Mouse (Mus musculus) liver, embryonic 12.5 days (tissue): Measurements from ENCODE around the gene Pgpep1l. TPM values are rescaled to one million over a fixed set of nuclear protein-coding genes. Genes with fewer than 3 reads are reported as not detected.

Experiments used
- ATAC-seq: fragments of 200-750 bp; cut with Nextera tagmentation; 2 replicates; pipeline ENCODE4 v1.8.0; 2017; ENCODE audit warnings: moderate number of reproducible peaks, mild to moderate bottlenecking, moderate library complexity
- H3K27ac ChIP-seq: fragments of 300-500 bp; sonication (generic); 2 replicates; pipeline ENCODE4 v1.5.1; 2016; ENCODE audit warnings: mild to moderate bottlenecking
- H3K27me3 ChIP-seq: fragments of 300-500 bp; sonication (generic); replicated peaks from 2 replicates; pipeline ENCODE4 v1.6.1; 2016; ENCODE audit warnings: mild to moderate bottlenecking, moderate library complexity
- H3K36me3 ChIP-seq: fragments of 300-500 bp; sonication (generic); 2 replicates; pipeline ENCODE4 v1.6.1; 2016; ENCODE audit warnings: mild to moderate bottlenecking, moderate library complexity
- H3K4me1 ChIP-seq: fragments of 300-500 bp; sonication (generic); 2 replicates; pipeline ENCODE4 v1.6.1; 2016
- H3K4me2 ChIP-seq: fragments of 300-500 bp; sonication (generic); 2 replicates; pipeline ENCODE4 v1.6.1; 2016; ENCODE audit warnings: mild to moderate bottlenecking, moderate library complexity
- H3K4me3 ChIP-seq: fragments of 300-500 bp; sonication (generic); 2 replicates; pipeline ENCODE4 v1.5.1; 2016; ENCODE audit warnings: mild to moderate bottlenecking, moderate library complexity
- H3K9ac ChIP-seq: fragments of 300-500 bp; sonication (generic); 2 replicates; pipeline ENCODE4 v1.6.1; 2016; ENCODE audit warnings: mild to moderate bottlenecking, moderate library complexity
- H3K9me3 ChIP-seq: fragments of 300-500 bp; sonication (generic); replicated peaks from 2 replicates; pipeline ENCODE4 v1.6.1; 2016; ENCODE audit warnings: mild to moderate bottlenecking, moderate library complexity
- WGBS: fragments of 180-500 bp; shearing (Covaris S2); methylation state at CpG from one replicate; pipeline ENCODE4 v1.1.7; 2016; ENCODE audit not compliant: insufficient replicate concordance; 5-methylcytosine and 5-hydroxymethylcytosine counted together
- polyA plus RNA-seq: library from polyadenylated mRNA; unstranded; fragments of >200 nt; fragmentation: Nextera tagmentation; extraction: Ambion mirVana; gene quantifications from 2 replicates; pipeline ENCODE4 v1.2.1, GENCODE M21; 2016

Gene Pgpep1l
- polyA plus RNA-seq, 1 experiment from 2014 or later, result not detected

DNA sequence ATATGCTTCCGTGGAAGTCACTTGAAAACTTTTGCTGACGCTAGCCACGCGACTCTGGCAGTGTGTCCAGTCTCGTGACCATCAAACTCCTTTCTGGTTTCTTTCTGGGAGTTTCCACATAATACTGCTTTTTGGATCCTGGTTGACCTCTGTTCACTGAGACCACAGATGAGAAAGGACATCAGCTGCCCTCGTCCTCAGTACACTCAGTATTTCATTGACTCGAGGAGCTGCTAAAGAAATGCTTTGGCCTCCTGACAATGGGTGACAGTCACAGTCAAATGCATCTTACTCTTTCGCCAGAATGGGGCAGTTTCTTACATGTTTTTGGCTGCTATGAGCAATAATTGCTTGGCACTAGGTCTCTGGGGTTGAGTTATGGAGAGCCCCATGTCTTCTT lies 17.8 kb downstream of the Pgpep1l start:
- Histone ChIP-seq H3K27me3 (no peaks in the 10 kb centered on the region), H3K4me1 (no peaks in the 10 kb centered on the region), H3K36me3 (no peaks in the 10 kb centered on the region), H3K9me3 (0 out of 2 replicates have a peak, but pooled peaks cover 2% of the 10 kb centered on the region), H3K9ac (no peak overlapping the region), H3K27ac (no peak overlapping the region), H3K4me2 (no peak overlapping the region), H3K4me3 (no peak overlapping the region)
- ATAC-seq, result no peak
- 72% methylated on average over 8 of the region's 8 CpGs for WGBS

DNA sequence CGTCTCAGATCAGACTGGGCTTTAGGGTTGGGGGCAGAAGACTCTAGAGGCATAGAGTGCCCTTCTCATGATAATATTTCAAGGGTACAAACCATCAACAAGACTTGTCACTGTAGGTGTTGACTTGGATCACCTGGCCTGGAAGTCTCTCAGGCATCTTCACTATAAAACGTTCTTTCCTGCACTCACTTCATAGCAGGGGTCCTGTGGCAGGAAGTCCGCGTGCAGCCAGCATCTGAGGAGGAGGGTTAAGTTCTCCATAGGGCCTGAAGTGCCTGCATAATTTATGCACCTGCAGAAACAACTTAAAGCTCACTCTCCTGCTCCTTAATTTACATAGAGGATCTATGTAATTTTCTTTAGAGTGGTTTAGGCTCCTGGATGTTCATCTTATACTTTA lies 18.4 kb downstream of the Pgpep1l start:
- Histone ChIP-seq H3K4me2 (no peak overlapping the region), H3K9me3 (0 out of 2 replicates have a peak, but pooled peaks cover 2% of the 10 kb centered on the region), H3K4me3 (no peak overlapping the region), H3K9ac (no peak overlapping the region), H3K36me3 (no peaks in the 10 kb centered on the region), H3K27me3 (no peaks in the 10 kb centered on the region), H3K27ac (no peak overlapping the region), H3K4me1 (no peaks in the 10 kb centered on the region)
- WGBS, result 35% methylated on average over 4 of the region's 4 CpGs
- ATAC-seq, result no peak

DNA sequence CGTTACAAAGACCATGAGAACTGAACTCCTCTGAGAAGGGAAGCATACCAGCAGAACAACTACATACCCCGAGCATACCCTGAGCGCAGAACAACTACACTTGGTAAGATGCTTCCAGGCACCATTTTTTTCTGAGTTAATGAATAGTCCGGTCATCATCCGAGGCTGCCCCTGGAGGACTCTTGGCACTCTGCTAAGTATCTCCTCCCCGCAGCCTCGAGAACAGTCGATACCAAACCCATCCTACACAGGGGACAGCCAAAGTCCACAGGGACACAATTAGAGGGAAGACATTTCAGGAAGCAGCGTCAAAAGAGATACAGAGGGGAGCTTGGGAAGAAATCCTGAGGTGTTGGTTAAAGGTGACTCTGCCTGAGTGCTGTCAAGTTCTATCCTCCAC lies 22.8 kb downstream of the Pgpep1l start:
- H3K4me2 ChIP-seq, result no peak overlapping the region
- no peak for ATAC-seq
- no peak overlapping the region for H3K4me3 ChIP-seq
- H3K9ac ChIP-seq, result no peak overlapping the region
- WGBS, result 76% methylated on average over 9 of the region's 9 CpGs
- no peaks in the 10 kb centered on the region for H3K36me3 ChIP-seq
- H3K4me1 ChIP-seq, result no peaks in the 10 kb centered on the region
- no peaks in the 10 kb centered on the region for H3K27me3 ChIP-seq
- H3K27ac ChIP-seq, result no peak overlapping the region
- H3K9me3 ChIP-seq, result no peaks in the 10 kb centered on the region

DNA sequence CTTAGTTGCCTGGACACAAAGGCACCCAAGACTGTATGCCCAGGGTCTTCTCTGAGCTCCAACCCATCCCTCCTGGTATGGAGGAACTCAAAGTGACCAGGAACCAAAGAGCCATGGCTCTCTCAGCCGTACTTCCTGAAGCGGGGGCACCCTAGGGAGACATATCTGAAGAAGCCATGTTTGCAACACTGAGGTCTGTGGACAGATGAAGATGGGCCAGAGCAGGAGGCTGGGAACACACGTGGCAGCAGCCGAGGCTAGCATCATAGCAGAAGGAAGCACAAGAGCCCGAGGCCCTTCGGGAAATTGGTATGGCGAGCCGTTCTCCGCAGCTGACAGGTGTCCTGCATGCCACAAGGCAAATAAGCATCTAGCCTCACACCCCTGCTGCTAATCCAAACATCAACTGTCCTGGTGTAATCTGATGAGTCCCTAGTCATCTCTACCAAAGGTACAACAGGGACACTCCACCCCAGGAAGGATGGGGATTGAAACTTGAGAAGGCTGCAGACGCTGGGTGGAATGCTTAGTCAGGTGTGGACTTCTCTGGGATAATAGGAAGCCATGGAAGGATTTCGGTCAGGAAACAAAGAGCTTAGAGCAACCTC lies 24.7 kb downstream of the Pgpep1l start:
- Histone ChIP-seq H3K4me3 (no peak overlapping the region), H3K9ac (no peak overlapping the region), H3K36me3 (no peaks in the 10 kb centered on the region), H3K9me3 (no peaks in the 10 kb centered on the region), H3K4me2 (no peak overlapping the region), H3K27ac (no peak overlapping the region), H3K27me3 (no peaks in the 10 kb centered on the region), H3K4me1 (no peaks in the 10 kb centered on the region)
- no peak for ATAC-seq
- 59% methylated on average over 11 of the region's 11 CpGs for WGBS

DNA sequence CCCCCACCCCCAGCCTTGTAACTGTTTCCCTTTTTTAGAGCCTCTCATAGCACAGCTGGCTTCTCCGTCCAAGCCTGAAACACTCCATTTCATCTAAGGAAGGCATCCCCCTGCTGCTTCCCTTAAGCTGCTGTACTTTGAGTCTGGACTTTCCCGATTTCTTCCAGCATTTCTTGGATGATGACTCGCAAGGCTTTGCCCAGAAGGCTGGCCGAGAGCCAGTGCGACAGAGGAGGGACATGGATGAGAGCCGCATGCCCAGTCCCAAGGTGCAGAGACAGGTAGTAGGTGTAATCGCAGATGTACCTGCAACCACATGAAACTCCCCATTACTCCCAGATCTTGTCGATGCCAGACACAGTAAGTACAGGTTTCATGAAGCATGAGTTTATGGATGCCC lies 27.2 kb downstream of the Pgpep1l start:
- Histone ChIP-seq H3K27ac (no peak overlapping the region), H3K9ac (no peak overlapping the region), H3K4me1 (no peaks in the 10 kb centered on the region; the same call in 1 of the 2 replicates), H3K4me3 (no peak overlapping the region), H3K9me3 (no peaks in the 10 kb centered on the region), H3K27me3 (no peaks in the 10 kb centered on the region), H3K36me3 (no peaks in the 10 kb centered on the region; the same call in 1 of the 2 replicates), H3K4me2 (no peak overlapping the region)
- 78% methylated on average over 8 of the region's 8 CpGs for WGBS
- no peak for ATAC-seq

DNA sequence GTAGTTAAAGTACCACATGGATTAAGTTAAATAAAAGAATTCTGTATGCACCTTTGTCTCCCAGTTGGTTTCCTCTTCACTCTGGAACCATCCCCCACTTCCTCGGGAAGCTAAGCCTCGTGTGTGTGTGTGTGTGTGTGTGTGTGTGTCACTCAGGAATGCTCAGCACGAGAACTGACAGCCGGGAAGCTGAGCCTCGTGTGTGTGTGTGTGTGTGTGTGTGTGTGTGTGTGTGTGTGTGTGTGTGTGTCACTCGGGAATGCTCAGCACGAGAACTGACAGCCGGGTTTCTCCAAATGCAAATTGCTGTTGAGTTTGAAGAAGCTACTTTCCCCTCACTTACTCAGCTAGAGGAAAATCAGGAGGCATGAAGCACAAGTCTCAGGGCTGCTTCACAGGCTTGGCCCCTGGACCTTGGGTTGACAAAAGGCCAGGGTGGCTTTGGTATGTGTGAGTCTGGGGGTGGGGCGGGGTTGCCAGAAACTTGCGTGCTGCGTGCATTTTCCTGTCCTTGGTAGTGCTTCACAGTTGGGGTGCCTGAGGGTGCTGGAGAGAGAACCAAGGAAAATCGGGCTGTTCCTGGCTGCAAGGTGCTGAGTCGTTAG lies 30.3 kb downstream of the Pgpep1l start:
- ATAC-seq, result no peak
- Histone ChIP-seq H3K4me2 (no peak overlapping the region), H3K27ac (no peak overlapping the region), H3K4me1 (no peaks in the 10 kb centered on the region; the same call in 1 of the 2 replicates), H3K9me3 (no peaks in the 10 kb centered on the region), H3K36me3 (peaks cover 22% of the 10 kb centered on the region), H3K4me3 (no peak overlapping the region), H3K27me3 (no peaks in the 10 kb centered on the region), H3K9ac (no peak overlapping the region)
- 33% methylated on average over 13 of the region's 13 CpGs for WGBS

DNA sequence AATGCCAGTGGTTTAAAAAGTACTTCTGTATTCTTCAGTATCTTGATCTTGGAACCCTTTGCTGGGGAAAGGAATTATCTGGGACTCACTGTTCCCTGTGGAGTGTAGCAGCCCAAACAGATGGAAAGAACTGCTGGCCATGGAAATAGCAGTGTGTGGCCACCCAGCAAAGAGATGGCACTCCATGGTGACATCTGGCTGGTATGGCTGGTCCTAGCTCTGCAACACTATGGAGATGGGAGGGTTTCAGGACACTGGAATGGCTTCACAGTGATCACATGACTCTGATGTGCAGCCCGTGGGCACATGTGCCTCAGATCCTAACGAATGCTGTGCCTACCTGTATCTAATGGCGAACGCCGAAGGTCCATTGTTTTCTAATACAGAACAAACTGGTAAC lies 31.5 kb downstream of the Pgpep1l start:
- no peaks in the 10 kb centered on the region; the same call in 1 of the 2 replicates for H3K4me1 ChIP-seq
- no peak overlapping the region for H3K4me3 ChIP-seq
- H3K9me3 ChIP-seq, result no peaks in the 10 kb centered on the region
- H3K9ac ChIP-seq, result no peak overlapping the region
- H3K36me3 ChIP-seq, result peaks cover 33% of the 10 kb centered on the region
- no peak for ATAC-seq
- H3K27me3 ChIP-seq, result no peaks in the 10 kb centered on the region
- 76% methylated on average over 5 of the region's 5 CpGs for WGBS
- no peak overlapping the region for H3K27ac ChIP-seq
- H3K4me2 ChIP-seq, result no peak overlapping the region

DNA sequence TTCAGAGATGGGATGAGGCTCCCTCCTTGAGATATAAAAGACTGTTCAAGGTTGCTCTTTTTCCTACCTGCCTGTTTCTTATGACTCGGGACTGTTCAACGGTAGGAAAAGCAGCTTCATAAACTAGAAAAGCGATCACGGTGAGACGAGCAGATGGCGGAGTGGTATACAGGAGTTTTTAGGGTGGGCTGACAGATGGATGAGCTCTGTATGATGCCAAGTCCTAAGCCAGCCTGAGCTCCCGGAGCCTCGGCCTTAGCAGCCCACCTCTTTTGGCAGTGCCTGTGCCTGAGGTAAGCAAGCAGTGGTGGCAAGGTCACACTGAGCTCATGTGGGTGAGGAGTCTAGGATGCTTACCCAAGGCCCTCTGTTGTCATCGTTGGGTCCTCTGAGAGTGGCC lies 33.2 kb downstream of the Pgpep1l start:
- ATAC-seq, result no peak
- H3K9me3 ChIP-seq, result no peaks in the 10 kb centered on the region
- no peak overlapping the region for H3K27ac ChIP-seq
- H3K4me1 ChIP-seq, result no peaks in the 10 kb centered on the region; the same call in 1 of the 2 replicates
- no peak overlapping the region for H3K4me3 ChIP-seq
- WGBS, result 87% methylated on average over 9 of the region's 9 CpGs
- H3K4me2 ChIP-seq, result no peak overlapping the region
- H3K36me3 ChIP-seq, result peaks cover 48% of the 10 kb centered on the region
- no peak overlapping the region for H3K9ac ChIP-seq
- H3K27me3 ChIP-seq, result no peaks in the 10 kb centered on the region

DNA sequence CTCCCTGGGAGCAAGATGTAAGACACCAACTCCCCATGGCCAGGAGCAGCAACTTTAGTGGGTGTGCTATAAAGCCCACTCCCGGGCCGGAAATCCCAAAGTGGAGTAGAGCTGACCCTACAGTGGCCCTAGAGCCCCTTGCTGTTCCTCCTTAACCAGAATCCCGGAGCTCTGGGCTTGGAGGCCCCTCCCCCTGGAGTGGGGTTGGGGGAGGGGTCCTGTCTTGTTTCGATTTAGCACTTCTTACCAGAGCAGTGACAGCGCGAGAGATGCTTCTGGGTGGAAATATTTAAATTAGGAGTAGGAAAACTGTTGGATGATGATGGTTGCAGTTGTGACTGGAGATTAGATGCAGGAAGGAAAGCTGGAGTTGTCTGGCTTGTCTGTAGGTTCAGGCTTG lies 35.5 kb downstream of the Pgpep1l start:
- ATAC-seq, result no peak
- Histone ChIP-seq H3K36me3 (peaks cover 70% of the 10 kb centered on the region), H3K4me2 (no peak overlapping the region), H3K4me3 (no peak overlapping the region), H3K9me3 (no peaks in the 10 kb centered on the region), H3K4me1 (no peaks in the 10 kb centered on the region), H3K27me3 (no peaks in the 10 kb centered on the region), H3K27ac (no peak overlapping the region), H3K9ac (no peak overlapping the region)
- WGBS, result 77% methylated on average over 6 of the region's 6 CpGs

DNA sequence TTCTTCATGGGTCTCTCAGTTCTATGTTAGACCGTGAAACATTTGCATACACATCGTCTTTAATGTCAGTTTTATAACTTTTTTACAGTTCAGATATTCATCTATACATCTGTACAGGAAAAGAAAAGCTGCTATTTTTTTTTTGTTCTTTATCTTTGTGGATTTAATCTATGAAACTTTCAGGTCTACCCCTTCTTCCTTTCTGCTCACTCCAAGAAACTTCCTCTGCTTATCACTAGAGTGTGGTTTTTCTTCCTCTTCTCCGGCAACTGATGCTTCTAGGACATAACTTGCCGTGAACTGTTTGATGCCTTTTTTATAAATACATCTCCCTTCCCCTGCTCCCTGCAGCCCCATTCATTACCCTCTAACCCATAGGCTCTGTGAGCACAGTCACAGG lies 36.4 kb downstream of the Pgpep1l start:
- Histone ChIP-seq H3K9ac (no peak overlapping the region), H3K4me1 (no peaks in the 10 kb centered on the region), H3K4me3 (no peak overlapping the region), H3K9me3 (no peaks in the 10 kb centered on the region), H3K27ac (no peak overlapping the region), H3K27me3 (no peaks in the 10 kb centered on the region), H3K4me2 (no peak overlapping the region), H3K36me3 (peaks cover 76% of the 10 kb centered on the region)
- WGBS, result 61% methylated on average over 4 of the region's 4 CpGs
- ATAC-seq, result no peak

DNA sequence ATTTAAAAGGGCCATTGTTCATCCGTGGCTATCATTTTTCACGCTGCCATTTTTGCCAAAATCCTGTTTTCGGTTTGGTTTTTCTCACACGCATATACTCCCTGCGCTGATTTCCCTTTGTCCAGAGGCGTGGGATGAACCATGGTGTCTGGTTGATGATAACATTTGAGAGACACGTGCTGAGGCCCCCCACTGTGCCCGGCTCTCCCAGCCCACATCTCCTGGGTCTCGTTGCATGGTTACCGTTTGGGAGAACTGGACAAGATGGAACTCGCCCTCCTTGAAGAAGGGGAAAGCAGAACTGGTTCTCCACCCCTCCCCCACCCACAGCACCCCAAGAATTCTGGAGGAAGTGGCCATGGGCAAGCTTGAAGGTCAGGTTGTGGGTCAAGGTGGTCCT lies 37.0 kb downstream of the Pgpep1l start:
- Histone ChIP-seq H3K9me3 (no peaks in the 10 kb centered on the region), H3K4me1 (no peaks in the 10 kb centered on the region), H3K27me3 (no peaks in the 10 kb centered on the region), H3K9ac (no peak overlapping the region), H3K4me3 (no peak overlapping the region), H3K27ac (no peak overlapping the region), H3K36me3 (peaks cover 82% of the 10 kb centered on the region), H3K4me2 (no peak overlapping the region)
- 69% methylated on average over 11 of the region's 11 CpGs for WGBS
- no peak for ATAC-seq

DNA sequence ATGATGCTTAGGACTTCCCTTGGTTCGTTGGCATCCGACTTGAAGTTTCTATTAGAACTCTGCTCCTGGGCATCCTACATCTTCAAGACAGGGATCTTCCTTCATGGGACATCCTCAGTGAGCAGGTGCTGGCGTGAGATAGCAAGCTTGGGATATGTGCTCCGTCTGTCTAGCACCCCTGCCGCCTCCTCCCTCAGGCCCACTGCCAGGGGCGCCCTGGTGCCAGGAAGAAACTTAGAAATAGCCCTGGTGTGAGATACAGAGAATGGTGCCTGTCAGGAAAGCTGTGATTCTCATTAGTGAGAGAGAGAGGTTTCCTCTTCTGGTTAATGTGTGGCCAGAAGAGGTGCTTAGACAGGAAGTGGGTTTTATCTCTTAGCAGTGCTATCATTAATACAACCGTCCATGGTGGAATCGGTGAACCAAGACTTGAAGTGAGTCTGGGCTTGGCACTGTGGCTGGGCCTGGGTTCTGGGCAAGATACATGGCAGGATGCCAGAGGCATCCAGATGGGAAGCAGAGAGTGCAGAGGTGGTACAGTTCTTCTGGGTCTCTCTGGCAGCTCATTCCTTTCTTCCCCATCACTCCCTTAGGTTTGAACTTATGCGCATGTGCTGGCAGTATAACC lies 38.5 kb downstream of the Pgpep1l start:
- H3K4me2 ChIP-seq, result no peak overlapping the region
- H3K4me3 ChIP-seq, result no peak overlapping the region
- no peaks in the 10 kb centered on the region for H3K4me1 ChIP-seq
- no peak for ATAC-seq
- no peaks in the 10 kb centered on the region for H3K9me3 ChIP-seq
- no peak overlapping the region for H3K9ac ChIP-seq
- 63% methylated on average over 9 of the region's 9 CpGs for WGBS
- H3K36me3 ChIP-seq, result peaks cover 85% of the 10 kb centered on the region
- H3K27me3 ChIP-seq, result no peaks in the 10 kb centered on the region
- no peak overlapping the region for H3K27ac ChIP-seq
